Mouse (Mus musculus) embryonic facial prominence, embryonic 14.5 days (tissue): ENCODE measurements around the gene Rnaseh2b. TPM values are rescaled to one million over a fixed set of nuclear protein-coding genes. Genes with fewer than 3 reads are reported as not detected.
A peak's percentile ranks its signal among the peaks of the same experiment; 100 is the strongest.

ENCODE experiments used
- ATAC-seq: fragments of 200-750 bp; cut with Nextera tagmentation; 2 replicates; pipeline ENCODE4 v1.8.0; 2017; ENCODE audit warnings: low read depth, moderate number of reproducible peaks, moderate TSS enrichment
- DNase-seq: peaks from one replicate; pipeline ENCODE4 v3.0.0-alpha.2; 2015; ENCODE audit warnings: low spot score
- H3K27ac ChIP-seq: fragments of 300-500 bp; sonication (generic); replicated peaks from 2 replicates; pipeline ENCODE4 v1.5.1; 2014; ENCODE audit warnings: low read depth, mild to moderate bottlenecking, low read length, moderate library complexity
- H3K27me3 ChIP-seq: fragments of 300-500 bp; sonication (generic); replicated peaks from 2 replicates; pipeline ENCODE4 v1.6.1; 2014; ENCODE audit warnings: low read length; ENCODE audit not compliant: control insufficient read depth, insufficient read depth
- H3K36me3 ChIP-seq: fragments of 300-500 bp; sonication (generic); 2 replicates; pipeline ENCODE4 v1.6.1; 2014; ENCODE audit warnings: low read length, mixed read lengths; ENCODE audit not compliant: control insufficient read depth, insufficient read depth
- H3K4me1 ChIP-seq: fragments of 300-500 bp; sonication (generic); 2 replicates; pipeline ENCODE4 v1.6.1; 2014; ENCODE audit warnings: antibody characterized with exemption, low read length; ENCODE audit not compliant: control insufficient read depth, insufficient read depth
- H3K4me2 ChIP-seq: fragments of 300-500 bp; sonication (generic); 2 replicates; pipeline ENCODE4 v1.6.1; 2014; ENCODE audit warnings: low read depth, mild to moderate bottlenecking, low read length, moderate library complexity, mixed read lengths
- H3K4me3 ChIP-seq: fragments of 300-500 bp; sonication (generic); 2 replicates; pipeline ENCODE4 v1.5.1; 2014; ENCODE audit warnings: low read depth, mild to moderate bottlenecking, low read length
- H3K9ac ChIP-seq: fragments of 300-500 bp; sonication (generic); 2 replicates; pipeline ENCODE4 v1.6.1; 2014; ENCODE audit warnings: low read depth, mild to moderate bottlenecking, low read length, moderate library complexity, mixed read lengths
- H3K9me3 ChIP-seq: fragments of 300-500 bp; sonication (generic); 2 replicates; pipeline ENCODE4 v1.6.1; 2016; ENCODE audit warnings: low read length; ENCODE audit not compliant: control insufficient read depth
- WGBS: fragments of 180-500 bp; shearing (Covaris S2); extraction: QIAGEN DNeasy Blood & Tissue Kit; methylation state at CpG from one replicate; pipeline ENCODE4 v1.1.7; 2014; 5-methylcytosine and 5-hydroxymethylcytosine counted together
- polyA plus RNA-seq: library from polyadenylated mRNA; unstranded; fragments of >200 nt; fragmentation: Nextera tagmentation; extraction: Ambion mirVana; gene quantifications from 2 replicates; pipeline ENCODE4 v1.2.1, GENCODE M21; 2014

The Rnaseh2b gene
- polyA plus RNA-seq, 1 experiment from 2014 or later: 53.8 TPM

- no peak overlapping the region for H3K4me3 ChIP-seq
- H3K9ac ChIP-seq: no peak overlapping the region
- DNase-seq (no peak), ATAC-seq (no peak)
- H3K9me3 ChIP-seq: no peaks in the 10 kb centered on the region
- no peak overlapping the region for H3K27ac ChIP-seq
- no peaks in the 10 kb centered on the region for H3K27me3 ChIP-seq
- WGBS: 93% methylated on average over 3 of the region's 3 CpGs
- H3K4me2 ChIP-seq: no peak overlapping the region
- H3K4me1 ChIP-seq: no peaks in the 10 kb centered on the region
- H3K36me3 ChIP-seq: peaks cover 22% of the 10 kb centered on the region; the same call in 1 of the 2 replicates
Observed at GRCm38 (mm10) chr14:62350890-62351289, 58.5 kb downstream of the Rnaseh2b start.

DNA sequence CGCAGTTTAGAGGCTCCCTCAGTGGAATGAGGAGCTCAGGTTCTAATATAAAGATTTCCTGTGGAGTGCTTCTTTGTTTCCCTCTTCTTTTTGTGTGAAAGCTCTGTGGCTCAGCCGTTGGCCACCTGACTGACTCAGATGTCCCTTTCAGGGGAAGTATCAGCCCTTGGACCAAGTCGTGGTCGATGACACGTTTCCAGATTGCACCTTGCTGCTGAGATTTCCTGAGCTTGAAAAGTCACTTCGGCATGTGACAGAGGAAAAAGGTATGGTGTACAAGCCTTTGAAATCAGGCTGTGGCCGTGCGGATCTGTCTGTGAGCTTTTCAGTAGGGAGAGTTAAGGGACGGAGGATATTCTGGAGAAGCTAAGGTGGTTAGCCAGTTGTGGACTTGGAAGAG, 61.0 kb downstream of the Rnaseh2b start:
- ATAC-seq (no peak), DNase-seq (no peak)
- peaks cover 22% of the 10 kb centered on the region; the same call in 1 of the 2 replicates for H3K36me3 ChIP-seq
- WGBS: 86% methylated on average over 9 of the region's 9 CpGs
- H3K9me3 ChIP-seq: no peaks in the 10 kb centered on the region
- H3K4me3 ChIP-seq: no peak overlapping the region
- no peaks in the 10 kb centered on the region for H3K4me1 ChIP-seq
- H3K9ac ChIP-seq: no peak overlapping the region
- H3K27me3 ChIP-seq: no peaks in the 10 kb centered on the region
- no peak overlapping the region for H3K4me2 ChIP-seq
- no peak overlapping the region for H3K27ac ChIP-seq

GRCm38 (mm10) chr14:62353793-62354192, 61.4 kb downstream of the Rnaseh2b start:
- H3K9me3 ChIP-seq: no peaks in the 10 kb centered on the region
- DNase-seq: no peak
- H3K9ac ChIP-seq: no peak overlapping the region
- ATAC-seq: no peak
- H3K4me1 ChIP-seq: no peaks in the 10 kb centered on the region
- H3K27ac ChIP-seq: no peak overlapping the region
- H3K4me3 ChIP-seq: no peak overlapping the region
- WGBS: 89% methylated on average over 5 of the region's 5 CpGs
- H3K36me3 ChIP-seq: peaks cover 18% of the 10 kb centered on the region; the same call in 1 of the 2 replicates
- no peaks in the 10 kb centered on the region for H3K27me3 ChIP-seq
- no peak overlapping the region for H3K4me2 ChIP-seq

GRCm38 (mm10) chr14:62355201-62355600, 62.8 kb downstream of the Rnaseh2b start:
- Histone ChIP-seq H3K36me3 (0 out of 2 replicates have a peak, but pooled peaks cover 11% of the 10 kb centered on the region), H3K27ac (no peak overlapping the region), H3K4me2 (no peak overlapping the region), H3K4me3 (no peak overlapping the region), H3K9me3 (no peaks in the 10 kb centered on the region), H3K4me1 (no peaks in the 10 kb centered on the region), H3K27me3 (no peaks in the 10 kb centered on the region), H3K9ac (no peak overlapping the region)
- DNase-seq (no peak), ATAC-seq (no peak)
- WGBS: 84% methylated on average over 7 of the region's 7 CpGs

DNA sequence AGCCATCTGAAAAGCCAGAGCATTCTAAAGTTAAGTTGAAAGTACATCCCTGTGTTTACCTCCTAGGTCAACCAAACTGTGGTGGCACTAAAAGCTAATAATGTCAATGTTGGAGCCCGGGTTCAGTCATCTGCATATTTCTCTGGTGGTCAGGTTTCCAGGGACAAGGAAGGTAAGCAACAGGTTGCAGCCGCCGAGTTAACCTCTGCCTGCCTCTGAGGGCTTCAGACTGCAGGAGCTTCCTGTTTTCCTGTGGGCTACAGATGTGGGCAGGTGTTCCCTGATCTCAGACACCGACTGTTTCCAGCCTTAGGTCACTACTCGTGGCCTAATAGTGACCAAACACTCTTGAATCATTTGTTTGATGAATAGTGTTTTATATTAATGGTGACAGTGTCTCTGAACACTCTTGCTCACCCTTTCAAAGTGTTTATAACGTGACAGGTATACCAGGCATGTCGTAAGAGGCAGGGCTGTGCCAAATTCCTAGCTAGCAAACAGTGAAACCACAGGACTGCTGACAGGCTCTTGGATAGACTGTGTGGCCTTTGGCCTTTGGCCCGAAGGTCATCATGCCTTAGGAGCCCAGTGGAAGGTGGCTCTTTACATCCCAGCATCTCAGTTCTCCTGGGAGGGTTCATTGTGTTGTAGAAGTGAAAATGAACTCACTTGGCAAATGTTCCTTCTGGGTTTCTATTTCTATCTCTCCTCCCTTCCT, 69.0 kb downstream of the Rnaseh2b start:
- ATAC-seq (no peak), DNase-seq (no peak)
- Histone ChIP-seq H3K4me2 (no peak overlapping the region), H3K9me3 (no peaks in the 10 kb centered on the region), H3K27me3 (no peaks in the 10 kb centered on the region), H3K4me1 (no peaks in the 10 kb centered on the region), H3K27ac (no peak overlapping the region), H3K9ac (no peak overlapping the region), H3K36me3 (peaks cover 25% of the 10 kb centered on the region), H3K4me3 (no peak overlapping the region)
- 74% methylated on average over 8 of the region's 8 CpGs for WGBS

DNA sequence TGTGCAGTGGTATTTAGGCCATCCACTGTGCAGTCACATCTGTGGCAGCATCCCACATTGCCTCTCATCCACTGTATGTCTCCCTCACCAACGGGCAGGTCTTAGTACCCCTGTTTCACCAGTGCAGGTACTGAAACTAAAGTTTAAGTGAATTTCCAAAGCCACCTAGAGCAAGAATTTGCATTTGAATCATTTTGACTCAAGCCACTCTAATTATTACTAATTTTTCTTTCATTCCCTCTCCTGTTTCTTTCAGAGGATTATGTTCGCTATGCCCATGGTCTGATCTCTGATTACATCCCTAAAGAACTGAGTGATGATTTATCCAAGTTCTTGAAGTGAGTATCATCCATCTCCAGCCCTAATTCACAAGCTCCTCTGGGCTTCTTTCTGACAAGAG, 71.4 kb downstream of the Rnaseh2b start:
- H3K36me3 ChIP-seq: peaks cover 31% of the 10 kb centered on the region
- no peaks in the 10 kb centered on the region for H3K4me1 ChIP-seq
- no peak for ATAC-seq
- no peak overlapping the region for H3K4me3 ChIP-seq
- no peak overlapping the region for H3K9ac ChIP-seq
- no peaks in the 10 kb centered on the region for H3K27me3 ChIP-seq
- no peaks in the 10 kb centered on the region for H3K9me3 ChIP-seq
- no peak for DNase-seq
- H3K27ac ChIP-seq: no peak overlapping the region
- H3K4me2 ChIP-seq: no peak overlapping the region
- 80% methylated on average over 2 of the region's 2 CpGs for WGBS

- 46% methylated on average over 6 of the region's 6 CpGs for WGBS
- Histone ChIP-seq H3K4me1 (peaks cover 11% of the 10 kb centered on the region), H3K36me3 (peaks cover 12% of the 10 kb centered on the region; the same call in 1 of the 2 replicates), H3K9me3 (no peaks in the 10 kb centered on the region), H3K9ac (no peak overlapping the region), H3K4me3 (no peak overlapping the region), H3K27ac (no peak overlapping the region; the same call in 1 of the 2 replicates), H3K27me3 (no peaks in the 10 kb centered on the region), H3K4me2 (no peak overlapping the region)
- ATAC-seq: 0 out of 2 replicates have a peak, but pooled peaks have one; percentile 26
- DNase-seq: peak; percentile 44
Observed at GRCm38 (mm10) chr14:62370819-62371218, 78.4 kb downstream of the Rnaseh2b start.

GRCm38 (mm10) chr14:62374001-62374400, 81.6 kb downstream of the Rnaseh2b start:
- Histone ChIP-seq H3K27me3 (no peaks in the 10 kb centered on the region), H3K9ac (no peak overlapping the region), H3K36me3 (0 out of 2 replicates have a peak, but pooled peaks cover 5% of the 10 kb centered on the region), H3K9me3 (no peaks in the 10 kb centered on the region), H3K4me3 (no peak overlapping the region), H3K27ac (no peak overlapping the region), H3K4me2 (no peak overlapping the region), H3K4me1 (peaks cover 12% of the 10 kb centered on the region)
- no peak for ATAC-seq
- no peak for DNase-seq
- 64% methylated on average over 10 of the region's 10 CpGs for WGBS

DNA sequence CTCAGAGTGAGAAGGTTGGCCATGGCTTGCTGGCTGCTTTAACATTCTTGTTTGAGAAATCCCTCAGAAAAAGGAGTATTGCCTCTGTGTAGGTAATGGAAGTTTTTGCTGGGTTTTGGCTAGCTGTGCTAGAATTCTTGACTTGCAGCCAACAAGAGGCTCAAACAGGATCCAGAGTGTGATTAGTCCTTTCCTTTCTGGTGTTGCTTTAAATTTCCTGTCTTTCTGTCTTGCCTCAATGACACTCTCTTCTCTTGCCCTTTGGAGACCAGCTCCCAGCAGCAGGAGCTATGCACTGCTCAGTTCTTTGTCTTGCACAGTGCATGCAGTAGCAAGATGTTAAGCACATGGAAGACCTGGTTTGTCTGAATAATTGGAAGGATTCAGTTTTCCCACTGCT, 83.3 kb downstream of the Rnaseh2b start:
- H3K4me1 ChIP-seq: peaks cover 12% of the 10 kb centered on the region
- H3K27me3 ChIP-seq: no peaks in the 10 kb centered on the region
- peak overlapping the region; percentile 17; the same call in 1 of the 2 replicates for H3K27ac ChIP-seq
- no peak overlapping the region for H3K4me2 ChIP-seq
- no peak overlapping the region for H3K9ac ChIP-seq
- peak; percentile 85 for DNase-seq
- no peaks in the 10 kb centered on the region for H3K9me3 ChIP-seq
- ATAC-seq: peak; percentile 67
- no peak overlapping the region for H3K4me3 ChIP-seq
- H3K36me3 ChIP-seq: 0 out of 2 replicates have a peak, but pooled peaks cover 5% of the 10 kb centered on the region
